In genomic region chr13:63154851-63155571, GRCm38 (mm10) we compare ENCODE assay signal across 10 mouse cellular contexts.
DNase-seq lines count a peak whose midpoint lies in the region; ATAC-seq and TF ChIP-seq lines count a peak whose summit lies in the region.
"Had no signal": no experiment of that assay in that cellular context is flagged by ENCODE, and none has a peak within 500 bp of the region (broad histone marks: within the 10 kb centered on the region; RNA-seq: fewer than 3 reads in every experiment).

No protein-coding gene starts in this region.

- H3K9ac ChIP-seq in heart, postnatal 0 days (replicated peaks; ENCODE audit: low read depth, low read length) = no peak overlapping the region
- H3K9ac ChIP-seq: liver, embryonic 15.5 days; stomach, embryonic 15.5 days had no signal

- no peaks in the 10 kb centered on the region for H3K9me3 ChIP-seq in heart, postnatal 0 days (replicated peaks; ENCODE audit: control insufficient read depth, low read length)
- H3K9me3 ChIP-seq: liver, embryonic 15.5 days; stomach, embryonic 15.5 days had no signal

- no peak for DNase-seq in heart, postnatal 0 days (ENCODE audit: low spot score)
- no peak for DNase-seq in heart, postnatal 14 days
- peak; percentile 19 for DNase-seq in urinary bladder, postnatal 25 days (ENCODE audit: low spot score)
- no peak for DNase-seq in urinary bladder, postnatal 14 days (ENCODE audit: low spot score)
- DNase-seq in kidney, adult 8-10 months = peak; percentile 34 to 55
- DNase-seq in lung, postnatal 36 days = peak; percentile 71
- no peak for DNase-seq in liver
- no peak for DNase-seq in retina, embryonic 14.5 days (ENCODE audit: low spot score)

- no peak for TF ChIP-seq EP300 in heart, postnatal 0 days (IDR thresholded peaks at IDR 0.05; ENCODE audit: low read depth)

- no peaks in the 10 kb centered on the region for H3K27me3 ChIP-seq in heart, postnatal 0 days (ENCODE audit: control insufficient read depth, insufficient read depth, low read length)
- H3K27me3 ChIP-seq: liver, embryonic 15.5 days; stomach, embryonic 15.5 days had no signal

- no peaks in the 10 kb centered on the region for H3K36me3 ChIP-seq in heart, postnatal 0 days (replicated peaks; ENCODE audit: control insufficient read depth, insufficient read depth, low read length)
- H3K36me3 ChIP-seq: liver, embryonic 15.5 days; stomach, embryonic 15.5 days had no signal

- 0 out of 2 replicates have a peak, but pooled peaks cover 6% of the 10 kb centered on the region for H3K4me1 ChIP-seq in heart, postnatal 0 days (ENCODE audit: control insufficient read depth, insufficient read depth)

- H3K4me3 ChIP-seq in heart, postnatal 0 days (ENCODE audit: low read depth, low read length) = no peak overlapping the region
- H3K4me3 ChIP-seq: liver, embryonic 15.5 days; stomach, embryonic 15.5 days had no signal

- 0 out of 2 replicates have a peak overlapping the region, but pooled peaks have one; percentile 5 for H3K27ac ChIP-seq in heart, postnatal 0 days (ENCODE audit: low read depth)
- H3K27ac ChIP-seq: liver, embryonic 15.5 days; stomach, embryonic 15.5 days had no signal

- 49% methylated on average over 7 of the region's 7 CpGs for WGBS in heart, postnatal 0 days

- no peak for TF ChIP-seq CTCF in heart, postnatal 0 days (IDR thresholded peaks at IDR 0.05; ENCODE audit: low read depth)

- intact Hi-C loops in heart, postnatal 14 days (cut with DNase I) = no loop called here

- no peak overlapping the region for H3K4me2 ChIP-seq in heart, postnatal 0 days (ENCODE audit: low read depth, low read length)
- H3K4me2 ChIP-seq: liver, embryonic 15.5 days; stomach, embryonic 15.5 days had no signal

- peak; percentile 40; the same call in 1 of the 2 replicates for ATAC-seq in heart, postnatal 0 days (ENCODE audit: insufficient read depth, low read depth)

Comparison
In these comparisons a context has a peak if more than half of its experiments do, and no peak if none do; other contexts are left out.
1. DNase-seq: peak in urinary bladder, postnatal 25 days (single experiment), kidney, adult 8-10 months (2 of 2) and lung, postnatal 36 days (single experiment); none in heart, postnatal 0 days (single experiment), heart, postnatal 14 days (0 of 2), urinary bladder, postnatal 14 days (single experiment), liver (single experiment) and retina, embryonic 14.5 days (single experiment).